Mouse (Mus musculus): ENCODE measurements at regions not wholly inside any gene's neighbourhood (a gene's known extent, or its start where the extent isn't known, plus 50 kb on each side); places are given as distances from the start of the nearest gene placed in this dataset.

DNA sequence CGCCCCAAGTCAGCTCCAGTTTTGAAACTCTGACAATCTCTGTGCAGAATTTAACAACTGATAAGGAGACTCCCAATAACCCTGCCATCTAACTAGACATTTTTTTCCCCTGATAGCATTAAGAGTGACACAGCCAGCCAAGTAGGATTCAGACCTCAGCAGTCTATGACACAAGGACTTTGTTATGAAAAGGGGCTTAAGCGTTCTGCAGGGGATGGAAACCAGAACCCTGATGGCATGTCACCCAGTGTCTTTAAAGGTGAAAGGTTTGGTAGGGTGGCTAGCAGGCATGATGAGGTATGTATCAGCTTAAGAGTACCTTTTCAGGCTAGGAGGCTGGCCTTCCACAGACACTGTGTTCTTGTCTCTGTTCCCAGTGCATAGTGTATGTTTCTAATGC is 199.8 kb downstream of the Inhba start:
- 83% methylated on average over 2 of the region's 2 CpGs for WGBS

DNA sequence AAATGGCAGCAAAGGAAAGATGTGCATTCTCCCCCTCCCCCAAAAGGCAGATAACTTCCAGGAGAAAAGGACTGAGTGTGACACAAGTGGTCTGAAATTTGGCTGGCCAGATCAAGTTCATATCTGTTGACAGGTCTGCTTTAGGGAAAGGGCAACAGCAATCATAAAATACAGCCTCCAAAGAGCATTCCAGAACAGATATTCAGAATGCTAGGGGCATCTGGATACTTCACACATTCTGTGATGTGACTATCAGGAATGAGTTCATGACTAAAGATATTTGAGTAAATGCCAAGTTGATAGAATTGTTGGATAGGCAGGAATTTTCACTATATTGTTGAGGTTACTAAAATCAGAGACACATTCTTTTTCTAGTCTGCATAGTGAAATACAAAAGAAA is 208.2 kb downstream of the Inhba start:
- ATAC-seq (ENCODE audit: low FRiP score, low TSS enrichment) (no peak), DNase-seq (no peak)
- H3K9ac ChIP-seq (replicated peaks; ENCODE audit: low read length) = no peak overlapping the region
- H3K4me1 ChIP-seq (ENCODE audit: control insufficient read depth, insufficient read depth, low read length) = no peaks in the 10 kb centered on the region
- no peaks in the 10 kb centered on the region for H3K9me3 ChIP-seq (ENCODE audit: control insufficient read depth, low read length)
- H3K27ac ChIP-seq (replicated peaks; ENCODE audit: low read depth, low read length) = no peak overlapping the region
- no peaks in the 10 kb centered on the region for H3K27me3 ChIP-seq (ENCODE audit: control insufficient read depth, insufficient read depth, low read length)
- H3K4me3 ChIP-seq (replicated peaks; ENCODE audit: low read depth, low read length) = no peak overlapping the region
- no peak overlapping the region for H3K4me2 ChIP-seq (ENCODE audit: low read length)
- H3K36me3 ChIP-seq (ENCODE audit: control insufficient read depth, insufficient read depth, low read length) = no peaks in the 10 kb centered on the region

More for the DNA sequence above, 199.8 kb downstream of the Inhba start:
- H3K4me3 ChIP-seq (replicated peaks; ENCODE audit: low read depth, low read length) = no peak overlapping the region
- H3K27ac ChIP-seq (replicated peaks; ENCODE audit: low read depth, low read length) = no peak overlapping the region
- no peaks in the 10 kb centered on the region for H3K36me3 ChIP-seq (ENCODE audit: control insufficient read depth, insufficient read depth, low read length)
- no peaks in the 10 kb centered on the region for H3K4me1 ChIP-seq (ENCODE audit: control insufficient read depth, insufficient read depth, low read length)
- no peak for DNase-seq
- H3K9me3 ChIP-seq (ENCODE audit: control insufficient read depth, low read length) = no peaks in the 10 kb centered on the region
- no peak for ATAC-seq (ENCODE audit: low FRiP score, low TSS enrichment)
- H3K9ac ChIP-seq (replicated peaks; ENCODE audit: low read length) = no peak overlapping the region
- no peaks in the 10 kb centered on the region for H3K27me3 ChIP-seq (ENCODE audit: control insufficient read depth, insufficient read depth, low read length)
- H3K4me2 ChIP-seq (ENCODE audit: low read length) = no peak overlapping the region

DNA sequence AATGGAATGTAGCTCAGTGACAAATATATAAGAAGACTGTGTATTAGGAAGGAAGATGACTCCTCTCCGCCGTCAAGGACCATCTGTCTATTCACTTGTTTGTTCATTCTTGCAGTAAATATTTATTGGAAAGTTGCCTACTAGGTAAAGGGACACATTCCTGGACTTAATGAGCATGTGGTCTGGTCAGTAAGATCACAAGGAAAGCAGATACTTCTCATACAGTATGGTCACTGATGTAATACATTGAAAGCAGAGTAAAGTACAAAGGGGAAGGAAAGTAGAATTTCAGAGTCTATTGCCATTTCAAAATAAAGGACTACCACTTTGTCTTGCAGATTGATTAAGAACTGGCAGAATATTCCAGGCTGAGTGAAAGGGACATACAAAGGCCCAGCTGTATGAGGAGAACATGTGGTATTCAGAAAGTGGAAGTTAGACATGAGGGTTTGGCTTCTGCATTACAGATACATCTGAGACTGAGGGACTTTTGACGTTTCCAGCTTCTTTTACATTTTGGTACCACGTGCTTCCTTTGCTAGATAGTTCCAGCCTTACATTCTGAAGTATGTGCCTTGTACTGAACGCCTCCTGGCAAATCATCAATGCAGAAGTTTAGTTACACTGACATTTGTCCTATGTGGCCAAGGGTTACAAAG is 211.4 kb downstream of the Inhba start:
- ATAC-seq (ENCODE audit: low FRiP score, low TSS enrichment) = no peak
- no peak overlapping the region for H3K4me3 ChIP-seq (replicated peaks; ENCODE audit: low read depth, low read length)
- no peak overlapping the region for H3K9ac ChIP-seq (replicated peaks; ENCODE audit: low read length)
- H3K4me2 ChIP-seq (ENCODE audit: low read length) = no peak overlapping the region
- H3K4me1 ChIP-seq (ENCODE audit: control insufficient read depth, insufficient read depth, low read length) = no peaks in the 10 kb centered on the region
- no peaks in the 10 kb centered on the region for H3K9me3 ChIP-seq (ENCODE audit: control insufficient read depth, low read length)
- DNase-seq = no peak
- WGBS = 83% methylated on average over 5 of the region's 5 CpGs
- no peaks in the 10 kb centered on the region for H3K27me3 ChIP-seq (ENCODE audit: control insufficient read depth, insufficient read depth, low read length)
- no peaks in the 10 kb centered on the region for H3K36me3 ChIP-seq (ENCODE audit: control insufficient read depth, insufficient read depth, low read length)
- H3K27ac ChIP-seq (replicated peaks; ENCODE audit: low read depth, low read length) = no peak overlapping the region

- ATAC-seq (ENCODE audit: low FRiP score, low TSS enrichment) (no peak), DNase-seq (no peak)
- Histone ChIP-seq H3K9ac (replicated peaks; ENCODE audit: low read length) (no peak overlapping the region), H3K4me2 (ENCODE audit: low read length) (no peak overlapping the region), H3K27me3 (ENCODE audit: control insufficient read depth, insufficient read depth, low read length) (no peaks in the 10 kb centered on the region), H3K4me1 (ENCODE audit: control insufficient read depth, insufficient read depth, low read length) (no peaks in the 10 kb centered on the region), H3K27ac (replicated peaks; ENCODE audit: low read depth, low read length) (no peak overlapping the region), H3K36me3 (ENCODE audit: control insufficient read depth, insufficient read depth, low read length) (no peaks in the 10 kb centered on the region), H3K9me3 (ENCODE audit: control insufficient read depth, low read length) (no peaks in the 10 kb centered on the region), H3K4me3 (replicated peaks; ENCODE audit: low read depth, low read length) (no peak overlapping the region)
- WGBS = 86% methylated on average over 3 of the region's 3 CpGs
These were observed 249.5 kb downstream of the Inhba start for GRCm38 (mm10) chr13:16261145-16261544.

DNA sequence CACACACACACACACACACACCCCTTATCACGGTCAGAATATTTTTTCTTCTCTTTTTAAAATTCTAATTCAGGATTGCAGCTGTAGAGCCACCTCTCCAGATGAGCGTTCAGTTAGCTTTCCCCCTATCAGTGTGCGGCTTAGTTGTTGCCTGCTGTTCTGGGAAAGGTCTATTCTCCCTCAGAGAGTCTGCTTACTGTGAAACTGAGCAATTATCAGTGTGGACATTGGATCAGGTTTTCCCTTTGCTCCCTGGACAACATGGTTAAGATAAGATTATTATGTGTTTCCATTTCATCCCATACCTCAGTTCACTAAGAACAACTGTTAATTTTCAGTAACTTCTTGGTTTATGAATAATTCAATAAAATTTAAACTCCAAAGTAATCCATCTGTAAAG is 268.3 kb downstream of the Inhba start:
- no peaks in the 10 kb centered on the region for H3K27me3 ChIP-seq (ENCODE audit: control insufficient read depth, insufficient read depth, low read length)
- WGBS = 87% methylated on average over 3 of the region's 3 CpGs
- ATAC-seq (ENCODE audit: low FRiP score, low TSS enrichment) = no peak
- H3K9ac ChIP-seq (replicated peaks; ENCODE audit: low read length) = no peak overlapping the region
- no peaks in the 10 kb centered on the region for H3K4me1 ChIP-seq (ENCODE audit: control insufficient read depth, insufficient read depth, low read length)
- H3K36me3 ChIP-seq (ENCODE audit: control insufficient read depth, insufficient read depth, low read length) = no peaks in the 10 kb centered on the region
- no peak overlapping the region for H3K27ac ChIP-seq (replicated peaks; ENCODE audit: low read depth, low read length)
- no peak overlapping the region for H3K4me3 ChIP-seq (replicated peaks; ENCODE audit: low read depth, low read length)
- H3K4me2 ChIP-seq (ENCODE audit: low read length) = no peak overlapping the region
- no peaks in the 10 kb centered on the region for H3K9me3 ChIP-seq (ENCODE audit: control insufficient read depth, low read length)
- no peak for DNase-seq

GRCm38 (mm10) chr13:16280742-16281141 is 269.1 kb downstream of the Inhba start:
- 78% methylated on average over 2 of the region's 2 CpGs for WGBS
- DNase-seq (no peak), ATAC-seq (ENCODE audit: low FRiP score, low TSS enrichment) (no peak)
- H3K4me3 ChIP-seq (replicated peaks; ENCODE audit: low read depth, low read length) = no peak overlapping the region
- H3K27me3 ChIP-seq (ENCODE audit: control insufficient read depth, insufficient read depth, low read length) = no peaks in the 10 kb centered on the region
- H3K4me2 ChIP-seq (ENCODE audit: low read length) = no peak overlapping the region
- H3K36me3 ChIP-seq (ENCODE audit: control insufficient read depth, insufficient read depth, low read length) = no peaks in the 10 kb centered on the region
- H3K27ac ChIP-seq (replicated peaks; ENCODE audit: low read depth, low read length) = no peak overlapping the region
- H3K9ac ChIP-seq (replicated peaks; ENCODE audit: low read length) = no peak overlapping the region
- H3K9me3 ChIP-seq (ENCODE audit: control insufficient read depth, low read length) = no peaks in the 10 kb centered on the region
- no peaks in the 10 kb centered on the region for H3K4me1 ChIP-seq (ENCODE audit: control insufficient read depth, insufficient read depth, low read length)

DNA sequence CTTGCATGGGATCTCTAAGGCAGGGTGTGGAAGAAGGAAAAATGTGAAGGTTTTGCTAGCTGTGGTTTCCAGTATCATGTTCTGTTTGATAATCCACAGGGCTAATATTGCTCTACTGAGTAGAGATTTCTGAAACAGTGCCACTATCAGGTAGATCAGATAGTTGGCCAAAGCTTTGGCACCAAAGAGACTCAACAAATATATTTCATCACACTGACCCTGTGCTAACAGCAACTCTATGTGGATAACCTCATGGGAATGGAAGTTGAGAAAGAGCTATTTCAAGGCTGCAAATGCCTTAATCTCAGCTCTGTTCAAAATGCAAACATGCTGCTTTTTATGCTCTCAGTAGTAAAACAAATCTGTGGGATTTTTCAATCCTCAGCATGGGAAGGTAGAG is 270.1 kb downstream of the Inhba start:
- ATAC-seq (ENCODE audit: low FRiP score, low TSS enrichment) (no peak), DNase-seq (no peak)
- no peak overlapping the region for H3K4me3 ChIP-seq (replicated peaks; ENCODE audit: low read depth, low read length)
- no peaks in the 10 kb centered on the region for H3K36me3 ChIP-seq (ENCODE audit: control insufficient read depth, insufficient read depth, low read length)
- no peaks in the 10 kb centered on the region for H3K9me3 ChIP-seq (ENCODE audit: control insufficient read depth, low read length)
- no peaks in the 10 kb centered on the region for H3K27me3 ChIP-seq (ENCODE audit: control insufficient read depth, insufficient read depth, low read length)
- H3K4me1 ChIP-seq (ENCODE audit: control insufficient read depth, insufficient read depth, low read length) = no peaks in the 10 kb centered on the region
- no peak overlapping the region for H3K9ac ChIP-seq (replicated peaks; ENCODE audit: low read length)
- H3K27ac ChIP-seq (replicated peaks; ENCODE audit: low read depth, low read length) = no peak overlapping the region
- H3K4me2 ChIP-seq (ENCODE audit: low read length) = no peak overlapping the region

DNA sequence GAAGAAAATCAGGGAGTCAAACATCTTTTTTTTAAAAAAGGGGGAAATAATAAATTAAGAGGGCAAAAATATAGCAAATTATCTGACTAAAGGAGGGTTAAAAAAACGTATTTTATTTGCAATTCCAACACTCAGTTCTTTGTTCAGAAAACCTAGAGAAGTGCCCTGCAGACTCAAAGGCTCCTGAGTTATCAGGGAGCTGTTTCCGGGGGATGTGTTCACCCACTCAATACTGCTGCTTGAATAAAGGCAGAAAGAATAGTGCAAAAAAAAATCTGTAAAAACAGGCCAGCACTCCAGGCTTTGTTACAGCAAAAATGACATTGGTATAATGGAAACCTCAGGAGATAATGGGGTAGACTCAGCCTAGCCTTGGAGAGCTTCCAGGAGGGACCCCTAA is 270.6 kb downstream of the Inhba start:
- no peaks in the 10 kb centered on the region for H3K9me3 ChIP-seq (ENCODE audit: control insufficient read depth, low read length)
- 42% methylated on average over 2 of the region's 2 CpGs for WGBS
- no peak overlapping the region for H3K9ac ChIP-seq (replicated peaks; ENCODE audit: low read length)
- H3K4me1 ChIP-seq (ENCODE audit: control insufficient read depth, insufficient read depth, low read length) = no peaks in the 10 kb centered on the region
- H3K4me3 ChIP-seq (replicated peaks; ENCODE audit: low read depth, low read length) = no peak overlapping the region
- no peaks in the 10 kb centered on the region for H3K36me3 ChIP-seq (ENCODE audit: control insufficient read depth, insufficient read depth, low read length)
- no peaks in the 10 kb centered on the region for H3K27me3 ChIP-seq (ENCODE audit: control insufficient read depth, insufficient read depth, low read length)
- H3K27ac ChIP-seq (replicated peaks; ENCODE audit: low read depth, low read length) = no peak overlapping the region
- ATAC-seq (ENCODE audit: low FRiP score, low TSS enrichment) (no peak), DNase-seq (no peak)
- H3K4me2 ChIP-seq (ENCODE audit: low read length) = no peak overlapping the region

- no peak for ATAC-seq (ENCODE audit: low FRiP score, low TSS enrichment)
- Histone ChIP-seq H3K4me1 (ENCODE audit: control insufficient read depth, insufficient read depth, low read length) (no peaks in the 10 kb centered on the region), H3K27me3 (ENCODE audit: control insufficient read depth, insufficient read depth, low read length) (no peaks in the 10 kb centered on the region), H3K4me2 (ENCODE audit: low read length) (no peak overlapping the region), H3K4me3 (replicated peaks; ENCODE audit: low read depth, low read length) (no peak overlapping the region), H3K9me3 (ENCODE audit: control insufficient read depth, low read length) (no peaks in the 10 kb centered on the region), H3K27ac (replicated peaks; ENCODE audit: low read depth, low read length) (no peak overlapping the region), H3K9ac (replicated peaks; ENCODE audit: low read length) (no peak overlapping the region), H3K36me3 (ENCODE audit: control insufficient read depth, insufficient read depth, low read length) (no peaks in the 10 kb centered on the region)
- no peak for DNase-seq
- WGBS = 92% methylated on average over 4 of the region's 4 CpGs
These were observed 271.7 kb downstream of the Inhba start for GRCm38 (mm10) chr13:16283336-16283735.

Measured in midbrain, embryonic 14.5 days (tissue).